Mouse (Mus musculus): ENCODE data around the gene Nap1l1.

DNA sequence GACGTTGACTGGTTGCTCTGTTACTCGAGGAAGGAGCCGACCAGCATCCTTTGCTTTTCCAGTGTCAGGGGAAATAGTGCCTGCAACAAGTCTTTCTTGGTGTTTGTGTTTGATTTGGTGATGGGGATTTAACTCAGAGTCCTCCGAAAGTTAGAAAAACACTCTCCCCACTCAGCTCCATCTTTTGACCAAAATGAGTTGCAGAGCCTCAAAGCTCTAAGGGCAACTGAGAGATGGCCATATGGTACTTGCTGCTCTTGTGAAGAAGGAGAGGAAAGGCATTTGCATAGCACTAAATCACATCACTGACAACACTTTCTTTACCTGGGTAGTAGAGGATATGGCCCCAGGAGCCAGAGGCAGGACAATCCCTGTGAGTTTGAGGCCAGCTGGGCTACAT lies 45.3 kb downstream of the Nap1l1 start:
- TF ChIP-seq POLR2A (IDR thresholded peaks at IDR 0.05; ENCODE audit: insufficient read depth, low read depth, low read length) (no peak), CTCF (IDR thresholded peaks at IDR 0.05; ENCODE audit: insufficient read depth, low read depth, low read length) (no peak)

Measured in olfactory bulb, adult 2 months (tissue).